Mouse (Mus musculus) lung, postnatal 25 days (tissue): ENCODE results near the gene Dhx58.
A peak's percentile ranks its signal among the peaks of the same experiment; 100 is the strongest.

Source experiments
- DNase-seq: peaks from one replicate; pipeline ENCODE4 v3.0.0; 2022; ENCODE audit warnings: low spot score

Dhx58 gene

DNA sequence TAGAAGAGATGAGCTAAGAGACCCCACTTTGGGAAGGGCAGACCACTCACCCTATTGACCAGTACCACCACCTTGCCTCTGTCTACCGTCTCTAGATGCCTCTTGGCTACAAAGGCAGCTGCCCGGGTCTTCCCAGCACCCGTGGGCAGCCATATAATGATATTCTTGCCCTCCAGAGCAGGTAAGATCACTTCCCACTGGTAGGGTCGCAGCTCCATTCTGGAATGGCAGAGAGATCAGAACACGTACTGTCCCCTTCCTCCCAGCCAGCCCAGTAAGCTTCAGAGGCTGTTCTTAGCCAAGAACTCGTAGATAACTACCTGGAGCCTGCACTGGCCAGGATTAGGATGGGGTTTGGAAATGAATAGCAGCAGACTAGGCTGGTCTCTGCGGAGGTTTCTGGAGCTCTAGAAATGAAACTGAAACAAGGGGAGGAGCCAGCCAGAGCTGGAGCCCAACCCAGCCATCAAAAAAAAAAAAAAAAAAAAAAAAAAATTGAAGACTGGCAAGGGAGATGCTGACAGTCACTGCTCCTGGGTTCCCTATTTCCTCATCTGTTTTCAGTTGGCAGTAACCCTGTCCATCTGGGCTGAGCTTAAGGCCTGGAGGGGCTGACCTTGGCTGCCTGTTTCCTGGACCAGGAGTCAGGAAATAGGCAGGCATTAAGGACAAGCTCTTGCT, at the start of gene Dhx58:
Gene Dhx58 (minus strand): TSS at position 421 of the 681 bp plus-strand sequence.
- peak; percentile 49 for DNase-seq

- no peak for DNase-seq
Observed at GRCm38 (mm10) chr11:100752294-100752693, 48.2 kb upstream of the Dhx58 start.

DNA sequence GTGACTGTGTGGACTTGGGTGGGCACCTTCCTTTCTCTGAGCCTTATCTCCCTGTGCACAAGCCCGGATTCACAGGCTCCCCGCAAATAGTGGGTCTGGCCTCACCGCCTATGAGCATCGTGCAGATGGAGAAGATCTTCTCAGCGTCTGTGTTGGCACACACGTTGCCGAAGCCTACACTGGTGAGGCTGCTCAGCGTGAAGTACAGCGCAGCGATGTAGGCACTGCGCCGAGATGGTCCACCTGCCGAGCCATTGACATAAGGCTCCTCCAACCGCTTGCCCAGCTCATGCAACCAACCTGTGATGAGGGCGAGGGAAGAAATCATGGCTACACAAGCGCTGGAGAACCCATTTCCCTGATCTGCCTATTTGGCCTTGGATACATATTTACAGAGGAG, 46.1 kb upstream of the Dhx58 start:
- no peak for DNase-seq

GRCm38 (mm10) chr11:100749469-100749868, 45.4 kb upstream of the Dhx58 start:
- no peak for DNase-seq

DNA sequence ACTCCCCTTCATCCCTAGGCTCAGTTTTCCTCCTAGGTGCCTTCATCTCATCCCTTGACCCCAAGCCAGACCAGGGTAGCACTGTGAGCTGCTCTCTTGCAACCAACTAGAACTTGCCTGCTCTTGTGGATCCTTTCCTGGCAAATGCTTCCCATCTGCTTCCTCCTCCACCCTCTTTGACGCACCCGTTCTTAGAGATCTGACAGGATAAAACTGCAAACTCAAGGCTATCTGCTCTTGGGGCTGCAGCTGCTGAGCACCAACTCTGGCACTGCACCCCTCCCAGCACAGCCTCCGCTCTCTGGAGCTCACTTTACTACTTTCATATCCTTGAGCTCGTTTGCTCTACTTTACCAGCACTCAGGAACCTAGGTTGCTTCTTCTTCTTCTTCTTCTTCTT, 44.5 kb upstream of the Dhx58 start:
- DNase-seq: no peak

DNA sequence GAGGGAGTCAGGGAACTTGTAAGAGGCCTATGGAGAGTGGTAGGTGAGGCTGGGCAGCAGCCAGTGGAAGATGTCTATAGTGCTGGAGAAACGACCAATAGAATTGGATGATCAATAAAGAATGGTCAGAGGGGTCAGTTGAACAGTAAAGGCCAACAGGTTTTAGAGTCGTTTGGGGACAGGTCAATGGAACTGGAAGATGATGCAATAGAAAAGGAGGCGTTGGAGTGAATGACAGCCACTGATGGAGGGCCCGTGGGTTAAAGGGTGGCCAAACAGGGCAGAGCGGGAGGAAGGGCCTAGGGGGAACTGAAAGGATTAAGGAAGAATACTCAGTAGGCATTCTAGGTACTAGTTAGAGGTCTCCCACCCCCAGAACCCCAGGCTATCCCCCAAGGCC, 43.0 kb upstream of the Dhx58 start:
- DNase-seq: no peak

DNA sequence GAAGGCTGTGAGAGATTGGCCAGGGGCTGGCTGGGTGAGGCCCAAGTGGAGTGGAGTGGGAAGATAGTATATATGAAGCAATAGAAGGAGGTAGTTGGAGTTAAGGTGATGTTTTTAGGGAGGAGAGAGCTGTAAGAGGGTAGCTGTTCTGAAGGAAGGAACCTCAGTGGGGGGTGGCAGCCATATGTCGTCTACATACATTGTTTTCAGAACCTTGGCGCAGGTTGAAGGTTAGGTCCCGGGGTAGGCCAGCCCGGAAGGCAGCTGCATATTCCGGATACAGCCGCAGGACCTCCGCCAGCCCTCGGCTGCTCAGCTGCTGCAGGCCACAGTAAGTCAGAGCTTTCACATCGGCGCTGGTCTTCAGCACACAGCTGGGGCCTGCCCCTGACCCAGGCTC, 42.5 kb upstream of the Dhx58 start:
- no peak for DNase-seq

GRCm38 (mm10) chr11:100745085-100745484, 41.0 kb upstream of the Dhx58 start:
- DNase-seq: peak; percentile 44

DNA sequence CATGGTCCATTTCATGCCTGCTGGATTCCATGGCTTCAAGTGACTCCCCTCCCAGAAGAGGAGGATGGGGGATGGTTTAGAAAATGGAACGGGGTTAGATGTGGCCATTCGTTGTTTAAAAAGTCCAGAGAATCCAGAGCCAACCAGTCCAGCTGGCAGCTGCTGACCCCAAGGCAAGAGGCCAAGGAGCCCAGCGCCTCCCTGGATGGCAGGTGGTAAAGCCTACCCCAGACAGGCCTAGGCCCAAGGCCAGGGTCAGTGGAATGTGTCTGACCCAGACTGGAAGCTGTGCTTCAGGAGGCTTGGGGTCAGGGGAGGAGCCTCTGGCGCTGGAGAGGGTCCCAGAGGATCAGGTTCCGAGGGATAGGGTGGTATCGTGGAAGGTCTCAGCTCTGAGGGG, 37.3 kb upstream of the Dhx58 start:
- DNase-seq: no peak

DNA sequence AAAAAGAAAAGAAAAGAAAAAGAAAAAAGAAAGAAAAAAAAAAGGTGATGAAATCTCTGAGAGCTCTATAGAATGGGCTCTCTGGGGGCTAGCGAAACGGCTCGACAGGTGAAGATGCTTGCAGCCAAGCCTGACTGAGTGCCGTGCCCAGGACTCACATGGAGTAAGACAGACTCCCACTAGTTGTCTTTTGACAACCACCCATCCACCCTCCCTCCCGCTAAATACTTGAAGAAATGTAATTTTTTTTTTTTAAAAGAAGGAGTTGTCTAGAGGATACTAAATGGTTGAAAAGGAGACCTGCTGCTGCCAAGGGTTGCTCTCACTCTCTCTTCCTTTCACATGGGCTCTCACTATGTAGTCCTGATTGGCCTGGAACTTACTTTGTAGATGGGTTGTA, 34.7 kb upstream of the Dhx58 start:
- no peak for DNase-seq

GRCm38 (mm10) chr11:100738066-100738604, 34.1 kb upstream of the Dhx58 start, which contains the start of gene Rab5c:
Gene Rab5c, minus strand, starts transcription at chr11:100738215.
- peak; percentile 100 for DNase-seq

DNA sequence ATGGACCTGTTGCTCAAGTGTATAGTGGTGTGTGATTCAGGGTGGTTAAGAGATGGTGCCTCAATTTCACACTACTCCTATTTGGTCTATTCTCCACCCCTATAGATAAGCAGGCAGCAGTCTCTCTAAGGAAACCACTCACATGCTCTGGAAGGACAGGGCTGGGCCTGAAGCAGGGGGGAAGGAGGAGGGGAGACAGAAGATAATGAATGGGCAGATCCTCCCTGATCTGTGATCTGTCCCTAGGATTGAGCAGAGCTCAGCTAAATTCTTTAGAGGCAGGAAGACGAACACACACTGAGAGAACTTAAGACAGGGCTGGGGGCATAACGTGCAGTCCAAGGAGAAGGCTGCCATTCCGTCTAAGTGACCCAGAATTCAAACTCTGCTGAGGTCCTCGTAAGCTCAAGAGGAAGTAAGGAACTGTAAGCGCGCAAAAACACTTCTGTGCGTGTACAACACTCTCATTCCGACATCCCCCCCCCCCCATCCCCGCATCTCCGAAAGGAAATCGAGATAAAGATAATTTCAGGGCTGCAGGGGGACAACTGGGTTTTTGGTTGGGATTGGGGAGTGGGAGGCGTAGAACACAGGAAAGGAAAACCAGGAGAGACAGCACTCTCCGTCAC, 33.1 kb upstream of the Dhx58 start:
- no peak for DNase-seq

DNA sequence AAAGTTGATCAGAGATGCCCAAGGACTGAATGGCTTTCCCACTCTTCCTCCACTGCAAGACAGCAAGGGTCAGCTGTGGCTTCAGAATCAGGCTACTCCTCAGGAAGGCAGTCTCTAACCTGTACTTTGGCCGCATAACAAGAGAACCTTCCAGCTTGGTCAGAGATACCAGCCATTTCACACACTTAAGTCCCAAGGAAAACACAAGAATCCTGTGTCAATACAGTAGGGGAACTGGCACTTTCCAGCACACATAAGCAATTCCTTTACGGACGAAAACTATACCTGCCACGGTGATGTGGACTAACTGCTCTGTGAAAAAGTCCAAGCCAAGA, 32.6 kb upstream of the Dhx58 start:
- DNase-seq: no peak

- no peak for DNase-seq
Observed at GRCm38 (mm10) chr11:100735954-100736745, 32.1 kb upstream of the Dhx58 start.

- no peak for DNase-seq
Observed at GRCm38 (mm10) chr11:100735134-100735865, 31.2 kb upstream of the Dhx58 start.

DNA sequence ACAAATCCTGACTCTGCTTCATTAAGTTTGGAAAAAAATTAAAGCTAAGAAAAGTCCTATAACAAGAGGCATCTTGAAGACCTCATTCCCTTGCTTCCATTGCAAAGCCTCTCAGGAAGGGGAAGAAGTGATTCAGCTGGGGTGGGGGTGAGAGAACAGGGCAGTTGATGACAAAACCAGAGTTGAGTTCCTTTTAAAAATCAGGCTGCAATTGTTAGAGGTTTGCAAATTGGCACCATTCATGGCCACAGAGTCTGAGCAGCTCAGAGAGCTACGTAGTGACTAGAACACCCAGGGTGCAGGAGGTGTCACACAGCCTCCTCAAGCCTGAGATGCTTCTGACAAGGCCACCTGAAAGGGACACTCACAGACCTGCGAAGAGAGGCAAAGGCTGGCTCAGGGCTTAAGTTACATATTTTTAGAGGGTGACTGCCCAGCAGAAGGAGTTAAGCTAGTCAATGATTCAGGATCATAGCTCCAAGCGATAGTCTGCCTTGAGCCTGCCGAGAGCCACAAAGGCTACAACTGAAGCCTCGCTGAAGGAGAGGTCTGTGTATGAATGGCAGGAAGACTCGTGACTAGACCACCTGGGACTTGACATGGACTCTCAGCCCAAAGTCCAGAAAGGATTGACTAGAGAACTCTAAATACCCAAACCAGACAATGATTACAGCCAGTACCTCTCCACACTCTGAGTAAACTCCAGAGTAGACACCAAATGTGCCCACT, 26.6 kb upstream of the Dhx58 start:
- DNase-seq: no peak

GRCm38 (mm10) chr11:100729976-100730375, 25.9 kb upstream of the Dhx58 start:
- DNase-seq: no peak

- DNase-seq: no peak
Observed at GRCm38 (mm10) chr11:100728601-100729000, 24.5 kb upstream of the Dhx58 start.

DNA sequence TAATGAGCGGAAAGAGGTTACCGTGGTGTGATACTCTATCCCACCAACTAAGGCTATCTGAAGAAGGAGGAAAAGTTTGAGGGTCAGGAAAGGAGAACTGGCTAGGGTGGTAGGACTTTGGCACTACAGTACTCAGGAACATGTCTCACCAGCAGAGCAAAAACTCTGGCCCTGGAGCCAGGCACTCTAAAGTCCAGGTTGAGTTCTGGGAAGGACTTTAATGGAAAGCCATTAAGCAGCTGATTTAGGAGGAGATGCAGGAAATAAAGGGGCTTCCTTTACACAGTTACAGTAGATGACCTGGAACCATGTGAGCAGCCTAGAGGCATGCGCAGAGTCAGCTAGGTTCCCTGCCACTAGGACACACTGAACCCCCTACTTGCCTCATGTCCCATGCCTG, 23.1 kb upstream of the Dhx58 start:
- DNase-seq: no peak

DNA sequence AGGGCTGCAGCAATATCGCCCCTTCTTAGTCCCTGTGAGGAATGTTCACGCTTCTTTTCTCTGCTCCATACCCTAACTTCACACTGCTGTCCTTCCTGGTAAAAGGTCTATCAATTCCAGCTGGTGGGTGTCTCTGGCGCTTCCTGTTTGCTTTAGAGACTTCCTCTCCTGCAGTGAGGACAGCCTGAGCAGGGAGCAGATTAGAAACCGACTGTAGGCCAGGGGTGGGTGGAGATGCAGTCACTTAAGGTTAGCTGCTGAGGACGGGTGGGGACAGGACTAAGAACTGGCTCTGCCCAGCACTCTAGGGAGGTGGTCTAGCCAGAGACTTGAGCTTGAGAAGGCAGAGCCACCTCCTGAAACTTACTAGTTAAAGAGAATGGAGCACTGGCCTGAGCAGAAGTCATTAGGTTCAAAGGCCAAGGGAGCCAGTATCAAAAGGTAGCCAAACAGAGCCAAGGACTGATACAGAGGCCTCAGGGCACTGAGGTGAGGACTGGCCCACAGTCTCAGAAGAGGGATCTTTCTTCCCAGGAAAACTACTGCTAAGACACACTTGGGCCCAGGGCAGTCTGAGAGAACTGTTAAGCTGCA, 20.9 kb upstream of the Dhx58 start:
- peak; percentile 76 for DNase-seq

- no peak for DNase-seq
Observed at GRCm38 (mm10) chr11:100722493-100723028, 18.5 kb upstream of the Dhx58 start.
